Mouse (Mus musculus): ENCODE results near the gene Phkb. TPM values are rescaled to one million over a fixed set of nuclear protein-coding genes. Genes with fewer than 3 reads are reported as not detected.
"Not testable (repeated sequence)": the region's sequence is repeated elsewhere in the genome, so short reads cannot be mapped to it uniquely, and the experiment has no call there.

Phkb gene
- 50.2 and 51.5 TPM in 2 replicates for polyA plus RNA-seq (2016; fragmentation: Nextera tagmentation; extraction: Ambion mirVana)

GRCm38 (mm10) chr8:85840657-85841488 is at the start of gene Phkb, which contains the start of gene Itfg1:
Gene Phkb (plus strand): TSS chr8:85840959.
Gene Itfg1 (minus strand): TSS chr8:85840921.
- Histone ChIP-seq H3K36me3 (peaks cover 13% of the 10 kb centered on the region), H3K27ac (peak within 1 kb of the TSS; percentile 96), H3K4me1 (replicated peaks) (peaks cover 11% of the 10 kb centered on the region), H3K27me3 (no peaks in the 10 kb centered on the region), H3K9ac (replicated peaks) (peak within 1 kb of the TSS; percentile 92), H3K9me3 (no peaks in the 10 kb centered on the region; the same call in 1 of the 2 replicates), H3K4me3 (replicated peaks) (peak within 1 kb of the TSS; percentile 80), H3K4me2 (peak within 1 kb of the TSS; percentile 74)
- peak; percentile 95 for ATAC-seq (ENCODE audit: insufficient number of reproducible peaks, insufficient read depth, low FRiP score, low TSS enrichment, low read depth)
- under 1% methylated on average over 54 of the region's 54 CpGs for WGBS

- not testable (repeated sequence) for ATAC-seq (ENCODE audit: insufficient number of reproducible peaks, insufficient read depth, low FRiP score, low TSS enrichment, low read depth); H3K4me1 ChIP-seq (replicated peaks); H3K9ac ChIP-seq (replicated peaks); H3K27me3 ChIP-seq; H3K4me2 ChIP-seq; H3K9me3 ChIP-seq; H3K4me3 ChIP-seq (replicated peaks); H3K27ac ChIP-seq
- H3K36me3 ChIP-seq = peaks cover 15% of the 10 kb centered on the region
- 91% methylated on average over 1 of the region's 1 CpGs for WGBS
Observed at GRCm38 (mm10) chr8:85796392-85796791, 44.4 kb upstream of the Phkb start.

- H3K27ac ChIP-seq = no peak overlapping the region
- peaks cover 10% of the 10 kb centered on the region for H3K36me3 ChIP-seq
- no peak overlapping the region for H3K4me3 ChIP-seq (replicated peaks)
- H3K4me2 ChIP-seq = no peak overlapping the region
- WGBS = 100% methylated on average over 1 of the region's 1 CpGs
- H3K9me3 ChIP-seq = no peaks in the 10 kb centered on the region
- no peaks in the 10 kb centered on the region for H3K4me1 ChIP-seq (replicated peaks)
- no peak overlapping the region for H3K9ac ChIP-seq (replicated peaks)
- no peaks in the 10 kb centered on the region for H3K27me3 ChIP-seq
- ATAC-seq (ENCODE audit: insufficient number of reproducible peaks, insufficient read depth, low FRiP score, low TSS enrichment, low read depth) = no peak
Observed at GRCm38 (mm10) chr8:85800164-85800563, 40.6 kb upstream of the Phkb start.

- Histone ChIP-seq H3K9me3 (no peaks in the 10 kb centered on the region), H3K4me2 (no peak overlapping the region), H3K27ac (no peak overlapping the region), H3K36me3 (peaks cover 10% of the 10 kb centered on the region), H3K4me1 (replicated peaks) (no peaks in the 10 kb centered on the region), H3K27me3 (no peaks in the 10 kb centered on the region), H3K9ac (replicated peaks) (no peak overlapping the region), H3K4me3 (replicated peaks) (no peak overlapping the region)
- no peak for ATAC-seq (ENCODE audit: insufficient number of reproducible peaks, insufficient read depth, low FRiP score, low TSS enrichment, low read depth)
- 96% methylated on average over 1 of the region's 1 CpGs for WGBS
Observed at GRCm38 (mm10) chr8:85801408-85801807, 39.4 kb upstream of the Phkb start.

- no peak for ATAC-seq (ENCODE audit: insufficient number of reproducible peaks, insufficient read depth, low FRiP score, low TSS enrichment, low read depth)
Observed at GRCm38 (mm10) chr8:85813621-85814020, 27.1 kb upstream of the Phkb start.

GRCm38 (mm10) chr8:85839916-85840656 is 673 bp upstream of the Phkb start:
- WGBS = 1% methylated on average over 21 of the region's 21 CpGs
- no peak; the same call in 1 of the 2 replicates for ATAC-seq (ENCODE audit: insufficient number of reproducible peaks, insufficient read depth, low FRiP score, low TSS enrichment, low read depth)
- Histone ChIP-seq H3K4me2 (peak overlapping the region; percentile 74), H3K36me3 (peaks cover 18% of the 10 kb centered on the region), H3K27me3 (no peaks in the 10 kb centered on the region), H3K27ac (peak overlapping the region; percentile 96), H3K4me3 (replicated peaks) (peak overlapping the region; percentile 80), H3K9me3 (no peaks in the 10 kb centered on the region; the same call in 1 of the 2 replicates), H3K9ac (replicated peaks) (peak overlapping the region; percentile 92), H3K4me1 (replicated peaks) (peaks cover 11% of the 10 kb centered on the region)

More at GRCm38 (mm10) chr8:85813621-85814020, 27.1 kb upstream of the Phkb start:
- Histone ChIP-seq H3K4me1 (replicated peaks) (no peaks in the 10 kb centered on the region), H3K4me2 (no peak overlapping the region), H3K27ac (no peak overlapping the region), H3K9ac (replicated peaks) (no peak overlapping the region), H3K9me3 (no peaks in the 10 kb centered on the region), H3K36me3 (peaks cover 15% of the 10 kb centered on the region), H3K4me3 (replicated peaks) (no peak overlapping the region), H3K27me3 (no peaks in the 10 kb centered on the region)

GRCm38 (mm10) chr8:85841489-85841795 is 683 bp downstream of the Phkb start:
- 7% methylated on average over 4 of the region's 4 CpGs for WGBS
- Histone ChIP-seq H3K27ac (peak overlapping the region; percentile 96), H3K27me3 (no peaks in the 10 kb centered on the region), H3K9me3 (no peaks in the 10 kb centered on the region; the same call in 1 of the 2 replicates), H3K4me2 (peak overlapping the region; percentile 74), H3K9ac (replicated peaks) (peak overlapping the region; percentile 92), H3K4me3 (replicated peaks) (peak overlapping the region; percentile 80), H3K36me3 (peaks cover 13% of the 10 kb centered on the region), H3K4me1 (replicated peaks) (peaks cover 11% of the 10 kb centered on the region)
- ATAC-seq (ENCODE audit: insufficient number of reproducible peaks, insufficient read depth, low FRiP score, low TSS enrichment, low read depth) = no peak

- no peak overlapping the region for H3K27ac ChIP-seq
- no peaks in the 10 kb centered on the region for H3K27me3 ChIP-seq
- no peak overlapping the region for H3K4me2 ChIP-seq
- no peak overlapping the region for H3K4me3 ChIP-seq (replicated peaks)
- peaks cover 3% of the 10 kb centered on the region; the same call in 1 of the 2 replicates for H3K4me1 ChIP-seq (replicated peaks)
- no peaks in the 10 kb centered on the region; the same call in 1 of the 2 replicates for H3K9me3 ChIP-seq
- H3K9ac ChIP-seq (replicated peaks) = no peak overlapping the region
- no peak for ATAC-seq (ENCODE audit: insufficient number of reproducible peaks, insufficient read depth, low FRiP score, low TSS enrichment, low read depth)
- H3K36me3 ChIP-seq = peaks cover 7% of the 10 kb centered on the region
Observed at GRCm38 (mm10) chr8:85845887-85846286, 5.1 kb downstream of the Phkb start.

- Histone ChIP-seq H3K9me3 (no peaks in the 10 kb centered on the region), H3K4me3 (replicated peaks) (no peak overlapping the region), H3K9ac (replicated peaks) (no peak overlapping the region), H3K4me1 (replicated peaks) (no peaks in the 10 kb centered on the region), H3K27ac (no peak overlapping the region), H3K4me2 (no peak overlapping the region), H3K36me3 (peaks cover 12% of the 10 kb centered on the region), H3K27me3 (no peaks in the 10 kb centered on the region)
- ATAC-seq (ENCODE audit: insufficient number of reproducible peaks, insufficient read depth, low FRiP score, low TSS enrichment, low read depth) = no peak
- WGBS = 88% methylated on average over 19 of the region's 19 CpGs
Observed at GRCm38 (mm10) chr8:85854220-85855123, 13.7 kb downstream of the Phkb start.

GRCm38 (mm10) chr8:85857227-85857896 is 16.6 kb downstream of the Phkb start:
- not testable (repeated sequence) for ATAC-seq (ENCODE audit: insufficient number of reproducible peaks, insufficient read depth, low FRiP score, low TSS enrichment, low read depth); H3K36me3 ChIP-seq; H3K27ac ChIP-seq; H3K4me3 ChIP-seq (replicated peaks); H3K4me1 ChIP-seq (replicated peaks); H3K9me3 ChIP-seq; H3K9ac ChIP-seq (replicated peaks); H3K27me3 ChIP-seq; H3K4me2 ChIP-seq
- WGBS = 45% methylated on average over 11 of the region's 11 CpGs

All from limb, embryonic 12.5 days (tissue).